Mouse (Mus musculus): ENCODE data around the gene BC017158.

BC017158 gene

DNA sequence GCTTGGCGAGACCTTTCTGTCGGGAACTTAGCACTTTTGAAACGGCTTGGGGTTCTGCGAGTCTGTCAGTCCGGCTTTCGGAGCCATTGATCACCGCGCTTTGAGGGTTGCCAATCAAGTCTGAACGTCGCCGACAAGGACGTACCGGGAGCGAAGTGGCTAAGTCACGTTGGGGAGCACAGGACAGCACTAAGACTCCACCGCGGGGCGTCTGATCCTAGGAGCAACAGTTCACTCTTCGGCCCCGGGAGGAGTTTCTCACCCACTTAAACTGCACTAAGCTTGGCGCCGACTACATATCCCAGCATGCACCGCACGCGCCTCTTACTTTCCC, 60.4 kb downstream of the BC017158 start:
- in situ Hi-C loops (cut with MboI, MseI) = no loop called here

DNA sequence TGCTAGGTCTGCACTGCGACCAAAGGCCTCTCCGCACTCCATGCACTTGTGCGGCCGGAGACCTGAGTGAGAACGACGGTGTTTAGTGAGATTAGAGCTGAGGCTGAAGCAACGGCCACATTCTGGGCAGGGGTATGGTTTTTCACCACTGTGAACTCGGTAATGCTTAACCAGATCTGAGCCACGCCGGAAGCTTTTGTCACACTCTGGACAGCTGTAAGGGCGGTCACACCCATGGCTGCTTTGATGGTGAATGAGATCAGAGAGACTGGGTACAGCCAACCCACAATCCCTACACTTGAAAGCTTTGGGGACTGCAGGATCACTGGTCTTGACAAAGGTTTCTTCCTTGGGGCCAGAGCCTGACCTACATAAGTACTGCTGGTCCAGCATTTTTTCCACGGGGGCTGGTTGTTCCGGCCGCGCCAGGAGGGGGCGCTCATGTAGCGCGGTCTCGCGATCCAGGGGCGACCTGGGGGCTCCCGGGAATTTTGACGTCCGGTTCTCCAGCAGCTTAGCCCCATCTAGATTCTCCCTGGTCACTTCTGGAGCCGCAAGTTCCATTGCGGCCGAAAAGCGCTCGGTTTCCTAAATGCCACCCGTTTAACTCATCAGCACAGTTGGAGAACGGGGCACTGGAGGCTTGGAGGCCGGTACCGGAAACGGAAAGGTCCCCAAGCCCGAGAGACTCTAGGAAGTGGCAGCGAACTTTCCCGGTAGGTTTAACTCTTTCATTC, 60.9 kb downstream of the BC017158 start, which contains the start of gene Armc5:
TSS of gene Armc5 (plus strand) at position 487 of the 737 bp plus-strand sequence.
- in situ Hi-C loops (cut with MboI, MseI) = no loop called here

DNA sequence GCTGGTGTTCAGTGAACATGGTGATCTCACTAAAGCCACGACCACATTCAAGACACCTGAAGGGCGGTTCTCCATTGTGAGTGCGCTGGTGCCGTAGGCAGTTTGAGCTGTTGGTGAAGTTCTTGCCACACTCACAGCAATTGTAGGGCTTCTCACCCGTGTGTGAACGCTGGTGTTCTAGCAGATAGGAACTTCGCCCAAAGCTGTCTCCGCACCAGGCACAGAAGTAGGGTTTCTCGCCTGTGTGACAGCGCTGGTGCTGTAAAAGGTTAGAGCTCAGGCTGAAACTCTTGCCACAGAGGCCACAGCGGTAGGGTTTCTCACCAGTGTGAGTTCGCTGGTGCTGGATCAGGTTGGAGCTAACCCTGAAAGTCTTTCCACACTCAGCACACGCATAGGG, 61.5 kb downstream of the BC017158 start:
- in situ Hi-C loops (cut with MboI, MseI) = no loop called here

DNA sequence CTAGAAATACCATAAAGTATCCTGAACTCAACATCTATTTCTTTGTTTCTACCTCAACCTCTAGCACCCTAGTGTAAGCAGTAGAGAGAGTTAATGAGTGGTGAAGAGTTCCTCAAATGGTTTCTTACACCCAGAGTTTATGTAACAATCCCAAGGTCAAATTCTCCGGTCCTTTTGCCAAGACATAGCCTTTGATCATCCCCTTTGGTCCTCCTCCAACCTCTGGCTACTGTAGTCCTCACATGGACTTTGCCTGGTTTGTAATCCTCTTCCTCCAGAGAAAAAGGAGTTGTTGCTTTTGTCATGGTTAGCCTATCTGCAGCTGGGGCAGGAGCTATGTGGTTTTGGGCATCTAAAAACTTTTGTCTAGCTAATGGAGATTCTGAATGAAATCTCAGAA, 62.5 kb downstream of the BC017158 start:
- in situ Hi-C loops (cut with MboI, MseI) = no loop called here

DNA sequence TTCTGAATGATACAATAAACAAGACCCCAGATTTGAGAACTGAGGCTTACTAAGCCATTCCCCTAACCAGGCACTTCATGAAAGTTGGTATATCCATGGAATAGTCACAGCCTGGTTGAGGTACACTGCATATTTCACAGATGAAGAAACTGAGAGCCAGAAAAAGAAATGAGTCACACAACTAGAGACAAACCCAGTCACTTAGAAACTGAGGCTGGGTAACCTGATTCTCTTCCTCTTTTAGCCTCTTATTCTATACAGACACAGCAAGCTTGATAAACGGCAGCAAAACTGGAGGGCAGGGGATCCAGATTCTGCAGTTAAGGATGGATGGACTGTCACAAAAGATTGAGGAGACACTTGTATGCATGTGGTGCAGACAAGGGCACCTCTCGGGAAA, 63.2 kb downstream of the BC017158 start:
- in situ Hi-C loops (cut with MboI, MseI) = no loop called here

DNA sequence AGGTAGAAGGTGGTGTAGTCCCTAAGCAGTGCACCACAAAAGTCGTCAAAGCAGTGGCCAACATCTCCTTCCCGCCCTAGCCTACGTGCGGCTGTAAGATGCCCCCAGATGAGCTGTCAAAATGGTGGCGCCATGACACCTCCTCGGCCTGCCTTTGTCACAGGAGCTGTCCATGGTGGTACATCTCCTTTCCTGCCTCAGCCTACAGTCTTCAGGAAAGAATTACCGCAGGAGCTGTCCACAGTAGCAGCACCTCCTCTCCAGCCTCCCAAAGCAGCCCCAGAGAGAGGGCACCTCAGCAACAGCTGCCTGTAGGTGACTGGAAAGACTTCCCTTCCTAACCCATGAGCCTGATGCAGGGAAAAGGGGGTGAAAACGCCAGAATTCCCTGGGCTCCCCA, 66.2 kb downstream of the BC017158 start:
- in situ Hi-C loops (cut with MboI, MseI) = no loop called here

All from T-helper 17 cell (primary cell).